Comparison of ENCODE assay signal across 8 mouse cellular contexts in genomic region chr11:6405591-6406081, GRCm38 (mm10). TPM values are rescaled to one million over a fixed set of nuclear protein-coding genes. Genes with fewer than 3 reads are reported as not detected.
DNase-seq lines count a peak whose midpoint lies in the region.

No protein-coding gene starts in this region.

- intact Hi-C loops in heart, postnatal 14 days (cut with DNase I) = no loop called here

- DNase-seq in adrenal gland, adult 2 months = peak; percentile 73
- no peak for DNase-seq in adrenal gland, postnatal 4 days (ENCODE audit: low spot score in 2 of 2)
- DNase-seq in right cerebral cortex, postnatal 10 days (ENCODE audit: low spot score in 2 of 2) = peak; percentile 32 to 44
- no peak for DNase-seq in right cerebral cortex, postnatal 25 days
- DNase-seq in heart, postnatal 14 days = peak; percentile 60 to 73
- DNase-seq in kidney, postnatal 4 days = peak; percentile 66 to 74
- DNase-seq in thymus, postnatal 14 days = peak; percentile 64
- no peak for DNase-seq in urinary bladder, adult 2 months (ENCODE audit: low spot score)

RNA-seq across cellular contexts. Expression of gene Ppia, which starts 9.6 kb away (rescaled TPM):
- total RNA-seq in adrenal gland, adult 2 months (2021) = 1,000 to 10,000 TPM; 1,264 to 1,797 TPM
- 237 and 265 TPM in 2 replicates for polyA plus RNA-seq in adrenal gland, adult 2 months (2012; rRNA removed)
- total RNA-seq in adrenal gland, postnatal 4 days (2021) = 1,000 to 10,000 TPM; 1,693 to 1,728 TPM
- 100 to 1,000 TPM; 500 to 603 TPM for total RNA-seq in heart, postnatal 14 days (2021)
- polyA plus RNA-seq in urinary bladder, adult 2 months (2012; rRNA removed) = 1,961 and 2,442 TPM in 2 replicates

RNA-seq across cellular contexts. Expression of gene Zmiz2, which starts 16.8 kb away (rescaled TPM):
- 10 to 100 TPM; 50.5 to 52.8 TPM for total RNA-seq in adrenal gland, adult 2 months (2021)
- polyA plus RNA-seq in adrenal gland, adult 2 months (2012; rRNA removed) = 71.1 and 85.0 TPM in 2 replicates
- 10 to 100 TPM; 62.4 to 67.1 TPM for total RNA-seq in adrenal gland, postnatal 4 days (2021)
- 10 to 100 TPM; 41.1 to 42.5 TPM for total RNA-seq in heart, postnatal 14 days (2021)
- 12.4 and 33.6 TPM in 2 replicates for polyA plus RNA-seq in urinary bladder, adult 2 months (2012; rRNA removed)

RNA-seq across cellular contexts. Expression of gene H2afv, which starts 38.6 kb away (rescaled TPM):
- 10 to 100 TPM; 39.2 to 86.1 TPM for total RNA-seq in adrenal gland, adult 2 months (2021)
- 15.0 and 17.4 TPM in 2 replicates for polyA plus RNA-seq in adrenal gland, adult 2 months (2012; rRNA removed)
- total RNA-seq in adrenal gland, postnatal 4 days (2021) = 100 to 1,000 TPM; 105 to 130 TPM
- 10 to 100 TPM; 57.1 to 59.4 TPM for total RNA-seq in heart, postnatal 14 days (2021)
- 97.0 and 110 TPM in 2 replicates for polyA plus RNA-seq in urinary bladder, adult 2 months (2012; rRNA removed)

Comparison
In these comparisons a context has a peak if more than half of its experiments do, and no peak if none do; other contexts are left out.
1. DNase-seq: peak in adrenal gland, adult 2 months (single experiment), right cerebral cortex, postnatal 10 days (2 of 2), heart, postnatal 14 days (2 of 2), kidney, postnatal 4 days (2 of 2) and thymus, postnatal 14 days (single experiment); none in adrenal gland, postnatal 4 days (0 of 2), right cerebral cortex, postnatal 25 days (single experiment) and urinary bladder, adult 2 months (single experiment).